Mouse (Mus musculus) thymus, adult 2 months (tissue): ENCODE results near the gene Jarid2.

Source experiments
- CTCF ChIP-seq: fragments of 200-500 bp; IDR thresholded peaks from 2 replicates; pipeline ENCODE4 v1.5.1; 2012; ENCODE audit warnings: mild to moderate bottlenecking, control low read depth, low read length, moderate library complexity, borderline replicate concordance; ENCODE audit not compliant: control insufficient read depth, poor library complexity, insufficient read depth; ENCODE audit errors: extremely low read depth
- POLR2A ChIP-seq: fragments of 200-500 bp; IDR thresholded peaks from 2 replicates; pipeline ENCODE4 v1.6.1; 2012; ENCODE audit warnings: mild to moderate bottlenecking, low read length, control low read depth, moderate library complexity; ENCODE audit not compliant: control insufficient read depth, poor library complexity, insufficient read depth; ENCODE audit errors: extremely low read depth

GRCm38 (mm10) chr13:44681051-44681450 lies 48.2 kb upstream of the Jarid2 start:
- TF ChIP-seq CTCF (no peak), POLR2A (no peak)
